Mouse (Mus musculus): ENCODE measurements around the gene Tmem139.
A peak's percentile ranks its signal among the peaks of the same experiment; 100 is the strongest.

Tmem139 gene

DNA sequence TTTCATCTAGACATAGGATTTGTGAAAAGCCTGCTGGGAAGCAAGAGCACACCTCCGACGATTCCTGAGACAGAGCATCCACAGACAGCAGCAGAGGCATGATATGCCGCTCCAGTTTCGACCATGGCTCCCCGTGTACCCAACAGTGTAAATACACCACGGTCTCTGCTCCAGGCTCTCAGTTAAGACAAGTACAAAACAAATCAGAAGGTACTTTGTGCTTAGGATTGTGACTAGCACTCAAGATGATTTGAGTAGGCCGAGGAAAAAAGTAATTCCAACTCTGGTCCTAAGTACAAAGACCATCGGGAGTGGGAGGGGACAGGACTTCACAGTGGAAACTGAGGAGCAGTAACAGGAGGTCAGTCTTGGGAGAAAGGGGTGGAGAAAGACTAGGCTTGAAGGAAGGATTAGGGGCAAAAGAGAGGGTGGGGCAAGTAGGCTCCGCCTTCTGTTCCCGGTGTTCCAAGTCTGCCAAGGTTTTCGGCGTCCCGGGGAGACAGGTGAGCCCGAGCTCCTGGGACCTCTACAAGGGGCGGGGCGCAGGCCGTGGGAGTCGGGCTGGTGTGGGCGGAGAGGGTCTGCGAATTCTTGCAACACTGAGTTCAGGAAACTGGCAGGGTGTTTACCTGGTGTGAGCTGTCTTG lies at the start of gene Tmem139:
Tmem139 (plus strand) TSS at position 447 of the 647 bp plus-strand sequence.
- no peak for DNase-seq (ENCODE audit: low read depth)

GRCm38 (mm10) chr6:42215028-42215427 lies 46.7 kb upstream of the Tmem139 start, which contains the start of gene Tas2r144:
TSS of gene Tas2r144 (plus strand) at chr6:42215328.
- DNase-seq (ENCODE audit: low read depth), result no peak

- no peak for DNase-seq (ENCODE audit: low read depth)
These were observed 39.5 kb upstream of the Tmem139 start for GRCm38 (mm10) chr6:42222286-42222685.

GRCm38 (mm10) chr6:42225046-42225445 lies 36.7 kb upstream of the Tmem139 start:
- no peak for DNase-seq (ENCODE audit: low read depth)

DNA sequence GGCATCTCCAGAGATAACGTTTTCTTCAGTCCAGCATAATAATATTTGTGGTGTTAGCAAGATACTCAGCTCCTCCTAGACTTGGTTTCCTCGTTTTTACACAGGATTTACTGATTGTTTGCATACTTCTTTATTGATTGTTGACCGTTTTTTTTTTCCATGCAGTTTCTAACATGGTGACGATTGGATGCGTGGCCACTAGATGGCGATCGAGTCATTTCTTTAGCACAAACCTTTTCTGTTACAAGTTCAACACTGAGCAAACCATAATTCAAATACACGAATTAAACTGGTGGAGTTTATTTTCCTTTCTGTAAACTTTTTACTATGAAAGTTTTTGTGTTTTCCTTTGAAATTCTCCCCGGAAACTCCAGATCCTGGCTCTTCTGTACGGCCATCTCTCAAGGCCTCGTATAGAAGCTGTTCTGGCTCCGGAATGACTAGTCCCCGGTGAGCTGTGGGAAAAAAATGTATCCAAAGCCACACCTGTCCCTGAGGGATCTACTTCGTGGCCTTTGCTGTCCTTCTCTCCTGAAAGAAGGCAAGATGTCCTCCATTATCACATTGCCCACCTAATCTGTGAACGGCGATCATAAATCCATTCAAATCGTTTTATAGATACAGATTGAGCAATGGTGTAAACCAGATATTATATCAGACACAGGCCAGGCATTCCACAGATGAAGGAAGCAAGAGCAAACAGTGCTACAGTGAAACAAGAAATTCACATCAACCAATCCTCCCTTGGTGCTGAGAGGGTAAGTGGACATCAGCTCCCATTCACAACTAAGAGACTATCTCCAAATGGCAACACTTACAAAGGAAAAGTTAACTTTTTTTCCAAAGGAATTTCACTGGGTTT lies 34.3 kb upstream of the Tmem139 start:
- DNase-seq (ENCODE audit: low read depth), result peak; percentile 89

DNA sequence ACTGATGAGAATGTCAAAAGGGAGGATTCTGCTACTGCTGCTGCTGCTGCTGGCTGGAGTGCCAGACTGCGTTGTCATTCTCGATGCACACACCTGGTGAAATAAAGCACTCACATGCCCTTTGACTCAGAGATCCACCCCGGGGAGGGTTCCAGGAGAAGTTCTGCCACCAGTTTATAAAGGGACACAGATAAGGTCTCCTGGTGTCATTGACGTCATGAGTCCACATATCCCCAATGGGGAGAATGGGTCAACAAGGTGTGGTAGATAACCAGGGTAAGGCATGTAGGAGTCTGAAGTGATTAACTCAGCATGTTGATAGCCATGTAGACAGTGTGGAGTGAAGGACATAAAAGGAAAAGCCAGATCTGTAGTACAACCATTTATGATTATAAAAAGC lies 32.2 kb upstream of the Tmem139 start:
- no peak for DNase-seq (ENCODE audit: low read depth)

GRCm38 (mm10) chr6:42231191-42231590 lies 30.6 kb upstream of the Tmem139 start:
- DNase-seq (ENCODE audit: low read depth), result no peak

GRCm38 (mm10) chr6:42237276-42237805 lies 24.4 kb upstream of the Tmem139 start:
- DNase-seq (ENCODE audit: low read depth), result no peak

DNA sequence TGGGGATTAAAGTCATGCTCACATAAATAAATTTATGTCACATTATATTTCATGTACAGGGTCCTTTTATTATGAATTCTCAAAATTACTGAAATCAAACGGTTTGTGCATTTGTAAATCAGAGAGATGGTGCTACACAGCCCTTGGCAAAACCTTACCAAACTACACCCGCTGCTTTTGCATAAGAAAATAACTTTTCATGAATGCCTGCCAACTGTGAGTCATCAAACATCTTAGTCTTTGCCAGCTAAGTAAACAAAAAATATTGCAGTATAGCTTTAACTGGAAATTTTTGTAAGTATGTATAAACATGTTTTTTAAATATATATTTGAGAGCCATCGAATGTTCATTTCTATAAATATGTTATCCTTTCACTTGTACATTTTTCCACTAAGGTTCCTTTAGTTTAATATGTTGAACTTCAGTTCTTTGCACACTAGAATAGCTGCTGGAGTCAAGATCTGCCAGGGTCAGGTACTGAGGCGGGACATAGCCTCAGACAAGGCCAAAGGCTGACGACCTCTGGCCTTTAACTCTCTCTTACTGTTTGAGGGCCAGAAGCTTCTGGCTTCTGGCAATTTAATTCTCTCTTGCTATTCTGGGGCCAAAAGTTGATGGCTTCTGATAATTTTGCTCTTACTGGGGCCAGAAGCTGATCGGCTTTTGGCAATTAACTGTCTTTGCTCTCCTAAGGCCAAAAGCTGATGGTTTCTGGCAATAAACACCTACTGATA lies 20.3 kb upstream of the Tmem139 start:
- DNase-seq (ENCODE audit: low read depth), result no peak

GRCm38 (mm10) chr6:42245711-42246353 lies 15.9 kb upstream of the Tmem139 start, which contains the start of gene Gstk1:
TSS of gene Gstk1 (plus strand) at chr6:42245935.
- peak; percentile 92 for DNase-seq (ENCODE audit: low read depth)

DNA sequence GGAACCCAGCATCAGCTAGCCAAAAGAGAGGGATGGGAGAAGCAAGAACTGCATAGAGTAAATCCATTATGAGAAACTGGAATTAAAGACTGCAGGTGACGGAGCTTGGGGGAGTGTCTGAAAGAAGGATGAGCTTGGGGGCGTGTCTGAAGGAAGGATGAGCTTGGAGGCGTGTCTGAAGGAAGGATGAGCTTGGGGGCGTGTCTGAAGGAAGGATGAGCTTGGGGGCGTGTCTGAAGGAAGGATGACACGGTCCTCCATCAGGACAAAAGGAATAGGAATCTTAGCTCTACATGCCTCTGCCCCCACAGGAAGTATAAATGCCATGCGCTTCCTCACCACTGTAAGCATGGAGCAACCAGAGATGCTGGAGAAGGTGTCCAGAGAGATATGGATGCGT lies 14.6 kb upstream of the Tmem139 start:
- no peak for DNase-seq (ENCODE audit: low read depth)

DNA sequence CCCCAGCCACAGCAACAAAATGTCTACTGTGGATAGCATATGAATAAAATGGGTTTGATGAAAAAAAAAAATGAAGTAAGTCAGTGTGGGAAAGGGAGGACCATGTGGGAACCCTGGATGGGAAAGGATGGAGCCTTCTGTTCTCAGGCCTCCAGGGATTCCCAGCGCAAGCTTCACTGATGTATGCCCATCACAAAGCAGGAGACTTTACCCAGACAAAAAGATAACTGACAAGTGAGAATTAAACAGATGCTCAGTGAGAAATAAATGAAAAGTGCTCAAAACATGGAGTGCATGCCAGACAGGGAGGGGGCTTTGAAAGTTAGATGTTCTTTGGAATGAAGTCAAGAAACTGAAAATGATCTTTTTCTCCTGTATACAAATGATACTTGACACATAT lies 13.8 kb upstream of the Tmem139 start:
- no peak for DNase-seq (ENCODE audit: low read depth)

- DNase-seq (ENCODE audit: low read depth), result no peak
These were observed 10.0 kb upstream of the Tmem139 start for GRCm38 (mm10) chr6:42251791-42252190.

DNA sequence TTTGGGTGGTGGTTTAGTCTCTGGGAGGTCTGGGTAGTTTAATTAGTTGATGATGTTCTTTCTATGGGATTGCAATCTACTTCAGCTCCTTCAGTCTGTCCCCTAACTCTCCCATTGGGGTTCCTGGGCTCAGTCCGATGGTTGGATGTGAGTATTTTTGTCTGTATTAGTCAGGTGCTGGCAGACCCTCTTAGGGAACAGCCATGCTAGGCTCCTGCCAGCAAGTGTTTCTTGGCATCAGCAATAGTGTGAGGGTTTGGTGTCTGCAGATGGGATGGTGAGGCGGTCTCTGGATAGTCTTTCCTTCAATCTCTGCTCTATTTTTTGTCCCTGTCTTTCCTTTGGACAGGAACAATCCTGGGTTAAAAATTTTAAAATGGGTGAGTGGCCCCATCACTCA lies 8.7 kb upstream of the Tmem139 start:
- no peak for DNase-seq (ENCODE audit: low read depth)

DNA sequence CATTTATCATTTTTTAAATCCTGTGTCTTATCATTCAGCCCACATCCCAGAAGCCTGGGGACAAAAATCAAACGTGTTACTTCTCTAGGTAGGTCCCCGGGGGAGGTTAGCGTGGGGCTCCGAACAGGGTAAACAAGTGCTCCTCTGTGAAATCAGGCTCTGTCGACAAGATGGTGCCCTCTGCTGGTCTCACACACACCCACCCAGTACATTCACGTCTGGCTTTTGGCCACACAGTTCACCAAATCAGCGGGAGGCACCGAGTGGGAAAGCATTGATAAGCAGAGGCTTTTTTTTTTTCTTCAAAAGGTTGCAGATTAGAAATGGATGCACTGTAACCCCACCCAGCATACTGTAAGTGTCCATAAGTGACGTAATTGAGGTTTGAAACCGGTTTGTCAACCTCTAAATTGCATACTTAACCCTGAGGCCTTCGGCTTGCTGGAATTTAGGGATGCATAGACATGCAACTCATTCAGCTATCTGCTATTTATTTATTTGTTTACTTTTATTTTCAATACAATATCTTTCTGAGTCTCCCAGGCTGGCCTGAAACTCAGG lies 4.4 kb upstream of the Tmem139 start:
- DNase-seq (ENCODE audit: low read depth), result peak; percentile 81

GRCm38 (mm10) chr6:42260430-42260829 lies 1.3 kb upstream of the Tmem139 start:
- DNase-seq (ENCODE audit: low read depth), result no peak

GRCm38 (mm10) chr6:42264626-42265312 lies 3.0 kb downstream of the Tmem139 start, which contains the start of gene Casp2:
TSS of gene Casp2 (plus strand) at chr6:42264985.
- peak; percentile 98 for DNase-seq (ENCODE audit: low read depth)

- peak; percentile 68 for DNase-seq (ENCODE audit: low read depth)
These were observed 3.9 kb downstream of the Tmem139 start for GRCm38 (mm10) chr6:42265391-42266330.

DNA sequence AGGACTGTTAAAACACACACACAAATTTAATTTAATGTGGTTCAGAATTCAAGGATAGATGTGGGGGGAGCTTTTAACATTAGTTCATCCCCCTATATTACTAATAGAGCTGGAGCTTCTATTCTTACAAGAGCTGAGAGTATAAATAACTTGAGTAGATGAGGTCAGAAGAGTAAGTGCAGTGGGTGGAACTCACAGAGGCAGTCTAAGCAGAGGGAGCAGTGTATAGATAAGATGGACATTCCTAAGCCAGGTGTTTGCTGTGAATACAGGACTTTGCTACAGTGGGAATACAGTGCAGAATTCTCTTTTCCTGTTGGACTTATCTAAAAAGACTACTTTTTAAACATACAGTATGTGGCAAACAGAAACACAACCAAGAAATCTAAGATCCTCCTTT lies 9.0 kb downstream of the Tmem139 start:
- DNase-seq (ENCODE audit: low read depth), result no peak

DNA sequence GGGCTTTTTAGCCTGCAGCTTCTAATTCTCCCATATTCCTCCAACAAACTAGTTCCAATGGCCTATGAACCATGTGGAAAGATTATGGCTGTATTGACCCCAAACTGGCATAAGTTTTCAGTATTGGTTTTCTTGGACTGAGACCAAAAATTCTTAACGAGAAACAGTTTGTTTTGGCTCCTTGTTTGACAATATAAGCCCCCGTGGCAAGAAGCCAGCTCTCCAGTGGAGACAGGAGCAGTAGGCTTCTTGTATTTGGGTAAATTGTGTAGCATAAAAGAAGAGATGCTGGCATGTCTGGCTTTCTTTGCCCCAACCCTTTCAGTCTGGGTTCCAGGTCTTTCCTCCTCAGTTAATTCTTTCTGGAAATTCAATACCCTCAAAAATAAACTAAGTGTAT lies 14.4 kb downstream of the Tmem139 start:
- DNase-seq (ENCODE audit: low read depth), result no peak
